Mouse (Mus musculus): Measurements from ENCODE around the gene Ppox.
"Not testable (repeated sequence)": the region's sequence is repeated elsewhere in the genome, so short reads cannot be mapped to it uniquely, and the experiment has no call there.

Ppox gene

GRCm38 (mm10) chr1:171246709-171247452 is 34.1 kb downstream of the Ppox start:
- peak; percentile 90 for DNase-seq (ENCODE audit: extremely low read depth, low read depth, low spot score)

GRCm38 (mm10) chr1:171245353-171245752 is 35.6 kb downstream of the Ppox start:
- no peak for DNase-seq (ENCODE audit: extremely low read depth, low read depth, low spot score)

- DNase-seq (ENCODE audit: extremely low read depth, low read depth, low spot score), result not testable (repeated sequence)
Measured at GRCm38 (mm10) chr1:171241952-171242351, 39.0 kb downstream of the Ppox start.

- no peak for DNase-seq (ENCODE audit: extremely low read depth, low read depth, low spot score)
Measured at GRCm38 (mm10) chr1:171240911-171241310, 40.1 kb downstream of the Ppox start.

- DNase-seq (ENCODE audit: extremely low read depth, low read depth, low spot score), result no peak
Measured at GRCm38 (mm10) chr1:171239992-171240744, 40.8 kb downstream of the Ppox start.

GRCm38 (mm10) chr1:171238463-171238862 is 42.5 kb downstream of the Ppox start:
- no peak for DNase-seq (ENCODE audit: extremely low read depth, low read depth, low spot score)

- DNase-seq (ENCODE audit: extremely low read depth, low read depth, low spot score), result no peak
Measured at GRCm38 (mm10) chr1:171237438-171237837, 43.5 kb downstream of the Ppox start.

GRCm38 (mm10) chr1:171235791-171236190 is 45.2 kb downstream of the Ppox start:
- no peak for DNase-seq (ENCODE audit: extremely low read depth, low read depth, low spot score)

- DNase-seq (ENCODE audit: extremely low read depth, low read depth, low spot score), result no peak
Measured at GRCm38 (mm10) chr1:171234538-171234937, 46.4 kb downstream of the Ppox start.

- DNase-seq (ENCODE audit: extremely low read depth, low read depth, low spot score), result no peak
Measured at GRCm38 (mm10) chr1:171234126-171234525, 46.9 kb downstream of the Ppox start, which contains the start of gene Fcer1g. Gene Fcer1g (minus strand): TSS chr1:171234365.

- no peak for DNase-seq (ENCODE audit: extremely low read depth, low read depth, low spot score)
Measured at GRCm38 (mm10) chr1:171232800-171233730, 47.9 kb downstream of the Ppox start.

GRCm38 (mm10) chr1:171232348-171232747 is 48.6 kb downstream of the Ppox start:
- no peak for DNase-seq (ENCODE audit: extremely low read depth, low read depth, low spot score)

- DNase-seq (ENCODE audit: extremely low read depth, low read depth, low spot score), result no peak
Measured at GRCm38 (mm10) chr1:171231844-171232243, 49.1 kb downstream of the Ppox start.

GRCm38 (mm10) chr1:171230215-171230614 is 50.8 kb downstream of the Ppox start:
- no peak for DNase-seq (ENCODE audit: extremely low read depth, low read depth, low spot score)

GRCm38 (mm10) chr1:171229750-171230149 is 51.2 kb downstream of the Ppox start:
- DNase-seq (ENCODE audit: extremely low read depth, low read depth, low spot score), result no peak

GRCm38 (mm10) chr1:171227879-171228278 is 53.1 kb downstream of the Ppox start:
- DNase-seq (ENCODE audit: extremely low read depth, low read depth, low spot score), result no peak

- DNase-seq (ENCODE audit: extremely low read depth, low read depth, low spot score), result no peak
Measured at GRCm38 (mm10) chr1:171226780-171227179, 54.2 kb downstream of the Ppox start.

Measured in fat pad, adult 2 months (tissue).